Mouse (Mus musculus): ENCODE measurements around the gene Ube2j2.

DNA sequence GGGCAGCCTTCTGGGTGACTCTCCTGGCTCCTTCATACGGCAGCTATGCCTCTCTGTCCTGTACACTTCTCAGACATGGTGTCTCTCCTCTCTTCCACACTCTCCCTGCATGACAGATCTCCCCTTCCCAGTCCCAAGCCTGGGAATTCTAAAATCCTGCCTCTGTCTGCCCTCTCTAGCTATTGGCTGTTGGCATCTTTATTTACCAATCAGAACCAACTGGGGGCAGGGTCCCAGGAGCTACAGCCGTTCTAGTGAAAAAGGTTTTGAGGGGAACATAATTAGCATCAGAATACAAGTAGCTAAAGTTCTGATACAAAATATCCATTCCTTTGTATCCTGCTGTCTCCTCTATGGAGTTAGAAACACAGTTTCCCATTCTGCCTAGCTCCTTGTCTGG lies 40.2 kb downstream of the Ube2j2 start:
- TF ChIP-seq POLR2A (IDR thresholded peaks at IDR 0.05; ENCODE audit: borderline replicate concordance, extremely low read depth, insufficient read depth, insufficient read length, poor library complexity, severe bottlenecking): no peak
- no peak for TF ChIP-seq CTCF (IDR thresholded peaks at IDR 0.05; ENCODE audit: borderline replicate concordance, extremely low read depth, insufficient read depth, insufficient read length)

All from brain, embryonic 14.5 days (tissue).